Mouse (Mus musculus): ENCODE measurements around the gene Fancl. TPM values are rescaled to one million over a fixed set of nuclear protein-coding genes. Genes with fewer than 3 reads are reported as not detected.
A peak's percentile ranks its signal among the peaks of the same experiment; 100 is the strongest.

Fancl gene
- polyA plus RNA-seq, 1 experiment from 2014 or later: 33.3 TPM

- no peaks in the 10 kb centered on the region for H3K4me1 ChIP-seq
- no peak overlapping the region for H3K27ac ChIP-seq
- no peaks in the 10 kb centered on the region for H3K27me3 ChIP-seq
- H3K9ac ChIP-seq: no peak overlapping the region
- no peaks in the 10 kb centered on the region for H3K9me3 ChIP-seq
- H3K4me2 ChIP-seq: no peak overlapping the region
- H3K36me3 ChIP-seq: no peaks in the 10 kb centered on the region
- H3K4me3 ChIP-seq: no peak overlapping the region
- no peak for ATAC-seq (ENCODE audit: borderline replicate concordance, extremely low read depth, low FRiP score, low TSS enrichment)
Observed at GRCm38 (mm10) chr11:26513683-26514082, 127.7 kb downstream of the Fancl start.

GRCm38 (mm10) chr11:26516086-26516485 is 130.2 kb downstream of the Fancl start:
- Histone ChIP-seq H3K4me2 (no peak overlapping the region), H3K27ac (no peak overlapping the region), H3K9me3 (no peaks in the 10 kb centered on the region), H3K9ac (no peak overlapping the region), H3K4me1 (no peaks in the 10 kb centered on the region), H3K27me3 (no peaks in the 10 kb centered on the region), H3K36me3 (no peaks in the 10 kb centered on the region), H3K4me3 (no peak overlapping the region)
- 29% methylated on average over 2 of the region's 2 CpGs for WGBS
- ATAC-seq (ENCODE audit: borderline replicate concordance, extremely low read depth, low FRiP score, low TSS enrichment): peak; percentile 64; the same call in 1 of the 2 replicates

- no peak overlapping the region for H3K4me3 ChIP-seq
- no peak overlapping the region for H3K27ac ChIP-seq
- no peaks in the 10 kb centered on the region for H3K27me3 ChIP-seq
- H3K36me3 ChIP-seq: no peaks in the 10 kb centered on the region
- no peaks in the 10 kb centered on the region for H3K9me3 ChIP-seq
- H3K4me2 ChIP-seq: no peak overlapping the region
- no peak for ATAC-seq (ENCODE audit: borderline replicate concordance, extremely low read depth, low FRiP score, low TSS enrichment)
- no peaks in the 10 kb centered on the region for H3K4me1 ChIP-seq
- 62% methylated on average over 3 of the region's 3 CpGs for WGBS
- H3K9ac ChIP-seq: no peak overlapping the region
Observed at GRCm38 (mm10) chr11:26518991-26519390, 133.1 kb downstream of the Fancl start.

Other genes with a start within 250 kb of the Fancl start
- gene 5730522E02Rik, start 175.4 kb upstream of the Fancl start, polyA plus RNA-seq (2015; fragmentation: Nextera tagmentation; extraction: Ambion mirVana): 2.1 and 2.3 TPM in 2 replicates
- gene Gm6899, start 207.1 kb downstream of the Fancl start, polyA plus RNA-seq (2015; fragmentation: Nextera tagmentation; extraction: Ambion mirVana): 0.28 TPM in 1 of 2 replicates, not detected in the other
- 22.2 and 23.8 TPM in 2 replicates for gene Vrk2, start 207.9 kb downstream of the Fancl start, polyA plus RNA-seq (2015; fragmentation: Nextera tagmentation; extraction: Ambion mirVana)

Data from lung, embryonic 15.5 days (tissue).